Mouse (Mus musculus): ENCODE measurements around the gene Rabif.

The Rabif gene

GRCm38 (mm10) chr1:134555240-134555870, 60.9 kb downstream of the Rabif start:
- DNase-seq: peak; percentile 56

GRCm38 (mm10) chr1:134555871-134556670, 61.6 kb downstream of the Rabif start:
- DNase-seq: peak; percentile 61

GRCm38 (mm10) chr1:134556671-134557218, 62.3 kb downstream of the Rabif start:
- DNase-seq: peak; percentile 94

Data from liver (tissue).